Mouse (Mus musculus): ENCODE results near the gene Ube2g1. TPM values are rescaled to one million over a fixed set of nuclear protein-coding genes. Genes with fewer than 3 reads are reported as not detected.

Ube2g1 gene
- polyA plus RNA-seq, 1 experiment from 2014 or later: 76.5 TPM

Small RNA genes lying within 50 kb of the gene (microRNA-seq; reads per million reads assigned to microRNA genes)
- not detected for gene Gm25678

Other genes starting within 250 kb of the Ube2g1 start
- gene Tekt1, start 244.8 kb upstream of the Ube2g1 start, polyA plus RNA-seq (2015; fragmentation: Nextera tagmentation; extraction: Ambion mirVana): 9.0 and 9.6 TPM in 2 replicates
- 12.3 and 12.4 TPM in 2 replicates for gene Smtnl2, start 195.6 kb upstream of the Ube2g1 start, polyA plus RNA-seq (2015; fragmentation: Nextera tagmentation; extraction: Ambion mirVana)
- gene Ggt6, start 171.8 kb upstream of the Ube2g1 start, polyA plus RNA-seq (2015; fragmentation: Nextera tagmentation; extraction: Ambion mirVana): not detected in 2 replicates
- 54.2 and 63.0 TPM in 2 replicates for gene Mybbp1a, start 165.9 kb upstream of the Ube2g1 start, polyA plus RNA-seq (2015; fragmentation: Nextera tagmentation; extraction: Ambion mirVana)
- gene Spns2, start 117.4 kb upstream of the Ube2g1 start, polyA plus RNA-seq (2015; fragmentation: Nextera tagmentation; extraction: Ambion mirVana): 6.0 and 8.2 TPM in 2 replicates
- 0.09 TPM in 1 of 2 replicates, not detected in the other for gene Spns3, start 56.8 kb upstream of the Ube2g1 start, polyA plus RNA-seq (2015; fragmentation: Nextera tagmentation; extraction: Ambion mirVana)
- 19.8 and 25.5 TPM in 2 replicates for gene Ankfy1, start 82.7 kb downstream of the Ube2g1 start, polyA plus RNA-seq (2015; fragmentation: Nextera tagmentation; extraction: Ambion mirVana)
- 10.2 and 11.3 TPM in 2 replicates for gene Cyb5d2, start 188.9 kb downstream of the Ube2g1 start, polyA plus RNA-seq (2015; fragmentation: Nextera tagmentation; extraction: Ambion mirVana)
- 12.2 and 13.1 TPM in 2 replicates for gene Zzef1, start 188.9 kb downstream of the Ube2g1 start, polyA plus RNA-seq (2015; fragmentation: Nextera tagmentation; extraction: Ambion mirVana)

All from hindbrain, embryonic 16.5 days (tissue).